Mouse (Mus musculus) left cerebral cortex, postnatal 4 days (tissue): Measurements from ENCODE around the gene Dlgap5. TPM values are rescaled to one million over a fixed set of nuclear protein-coding genes. Genes with fewer than 3 reads are reported as not detected.
A peak's percentile ranks its signal among the peaks of the same experiment; 100 is the strongest.

Experiments
- DNase-seq: peaks from one replicate; pipeline ENCODE4 v3.0.0-alpha.2; 2022
- intact Hi-C: fragments of 180-260 bp; cut with DNase I; formaldehyde crosslinking; loops from one replicate; pipeline ENCODE4 v1.15.1; 2025
- total RNA-seq, 2 experiments: library from RNA; stranded (reverse); gene quantifications; 2 replicates each; pipeline ENCODE4 v1.2.3; 2021

The Dlgap5 gene
- total RNA-seq, 2 experiments from 2014 or later = 4.0 to 4.2 TPM

- DNase-seq = peak; percentile 28
- intact Hi-C loops = loop anchor here (2.0 to 10.0 kb wide), 2 partner anchors 61 to 121 kb away; partner anchors contain the start of genes Socs4 and Wdhd1
These were observed 22.0 kb downstream of the Dlgap5 start for GRCm38 (mm10) chr14:47396165-47396652.

DNA sequence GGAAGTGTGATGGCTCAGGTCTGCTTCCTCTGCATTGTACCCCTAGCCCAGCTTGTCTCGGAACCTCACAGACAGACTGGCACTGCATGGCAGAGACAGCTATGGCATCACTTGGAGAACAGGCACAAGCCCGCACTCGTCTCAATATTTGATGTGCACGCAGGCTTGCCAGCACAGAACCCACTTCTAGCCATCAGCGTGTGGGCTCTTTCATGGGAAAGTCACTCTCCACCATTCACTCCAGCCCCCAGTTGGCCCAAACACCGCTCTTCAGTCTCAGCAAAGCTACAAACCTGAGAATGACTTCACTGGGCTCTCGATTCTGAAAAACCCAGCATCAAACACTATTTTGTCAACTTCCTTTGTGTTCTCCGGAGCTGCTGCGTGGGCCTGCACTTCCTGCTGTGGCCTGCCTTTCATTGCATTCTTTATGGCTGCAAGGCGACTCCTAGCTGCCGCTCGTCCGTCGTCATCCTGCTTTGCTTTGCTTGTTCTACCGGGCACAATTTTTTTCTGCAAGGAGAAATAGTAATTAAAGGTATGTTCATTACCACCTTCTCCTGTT is 22.7 kb downstream of the Dlgap5 start:
- intact Hi-C loops = loop anchor here (2.0 to 10.0 kb wide), 2 partner anchors 61 to 121 kb away; partner anchors contain the start of genes Socs4 and Wdhd1
- DNase-seq = peak; percentile 28

- intact Hi-C loops = loop anchor here (10.0 kb wide), 1 partner anchor 120 kb away; the partner anchor contains the start of genes Socs4 and Wdhd1
- DNase-seq = no peak
These were observed 23.2 kb downstream of the Dlgap5 start for GRCm38 (mm10) chr14:47395007-47395406.

DNA sequence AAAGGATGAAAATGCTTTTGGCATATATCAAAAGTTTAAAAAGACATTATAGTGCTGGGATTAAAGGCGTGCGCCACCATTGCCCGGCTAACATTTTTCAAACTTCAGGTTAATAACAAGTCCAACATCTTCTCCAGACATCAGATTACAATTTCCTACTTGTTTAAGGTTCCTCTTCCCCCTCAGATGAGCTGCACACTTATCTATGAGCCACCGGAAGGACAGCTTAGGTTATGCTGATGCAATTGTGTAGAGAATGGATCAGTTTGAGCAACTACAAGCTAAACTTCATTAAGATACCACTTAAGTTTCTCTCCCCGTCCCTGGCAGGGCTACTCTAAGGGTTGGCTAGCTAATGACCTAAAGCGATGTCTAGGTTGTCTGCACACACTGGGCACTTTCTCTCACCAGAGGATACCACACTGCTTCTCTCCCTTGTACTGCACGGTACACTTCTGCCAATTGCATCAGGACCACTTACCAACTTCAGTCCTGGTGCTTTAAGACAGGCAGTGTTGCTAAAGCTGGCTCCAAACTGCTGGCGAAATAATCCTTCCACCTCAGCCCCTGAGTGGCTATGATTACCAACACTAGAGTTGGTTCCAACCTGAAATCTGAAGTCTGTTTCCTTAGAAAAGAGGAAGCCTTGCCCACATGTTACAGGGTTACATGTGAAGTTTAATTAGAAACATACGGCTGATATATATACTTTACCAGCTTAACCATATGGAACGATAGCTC is 24.7 kb downstream of the Dlgap5 start:
- no peak for DNase-seq
- intact Hi-C loops = loop anchor here (10.0 kb wide), 1 partner anchor 119 kb away; the partner anchor contains the start of genes Socs4 and Wdhd1

DNA sequence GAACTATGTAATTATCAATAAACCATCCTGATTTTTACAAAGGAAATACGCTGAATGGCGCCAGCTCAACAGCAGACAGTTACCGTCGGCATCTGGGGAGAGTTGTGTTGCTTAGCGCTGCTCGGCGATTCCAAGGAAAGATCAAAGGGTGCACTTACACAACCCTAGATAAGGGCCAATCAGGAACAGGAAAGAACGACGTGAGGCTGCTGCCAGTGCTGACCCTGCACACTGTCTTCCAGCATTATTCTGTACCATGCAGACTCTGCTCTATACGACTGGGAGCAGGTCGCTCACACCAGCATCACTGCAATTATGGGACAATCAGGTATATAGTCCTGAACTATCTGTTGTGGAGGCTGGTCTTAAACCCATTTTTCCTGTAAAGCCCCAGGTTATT is 32.1 kb downstream of the Dlgap5 start:
- intact Hi-C loops = no loop called here
- DNase-seq = no peak

GRCm38 (mm10) chr14:47384653-47385052 is 33.6 kb downstream of the Dlgap5 start:
- no peak for DNase-seq
- intact Hi-C loops = no loop called here

DNA sequence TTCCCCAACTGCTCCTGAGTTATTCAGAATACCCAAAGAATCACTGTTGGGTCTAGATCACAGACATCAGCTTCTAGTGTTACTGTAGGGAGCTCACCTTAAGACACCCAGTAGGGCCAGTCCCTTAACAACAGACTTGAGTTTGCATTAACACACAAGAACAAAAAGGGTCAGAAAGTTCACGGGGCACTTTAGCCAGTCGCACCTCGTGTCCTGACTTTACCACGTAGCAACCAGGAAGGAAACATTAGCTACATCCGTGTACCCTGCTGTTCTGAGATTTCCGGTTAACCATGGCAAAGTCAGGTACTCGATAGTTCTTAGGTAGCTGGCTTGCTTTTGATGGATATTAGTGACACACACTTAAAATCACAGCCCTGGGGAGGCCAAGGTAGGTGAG is 34.3 kb downstream of the Dlgap5 start:
- intact Hi-C loops = no loop called here
- no peak for DNase-seq

GRCm38 (mm10) chr14:47378336-47378735 is 39.9 kb downstream of the Dlgap5 start:
- DNase-seq = no peak
- intact Hi-C loops = no loop called here

GRCm38 (mm10) chr14:47376526-47376925 is 41.7 kb downstream of the Dlgap5 start:
- intact Hi-C loops = no loop called here
- DNase-seq = no peak

GRCm38 (mm10) chr14:47373728-47374678 is 44.2 kb downstream of the Dlgap5 start:
- intact Hi-C loops = no loop called here
- peak; percentile 25 for DNase-seq

- intact Hi-C loops = no loop called here
- no peak for DNase-seq
These were observed 46.5 kb downstream of the Dlgap5 start for GRCm38 (mm10) chr14:47371689-47372088.

GRCm38 (mm10) chr14:47370790-47371189 is 47.4 kb downstream of the Dlgap5 start:
- peak; percentile 38 for DNase-seq
- intact Hi-C loops = no loop called here

GRCm38 (mm10) chr14:47369741-47370140 is 48.5 kb downstream of the Dlgap5 start:
- no peak for DNase-seq
- intact Hi-C loops = no loop called here

GRCm38 (mm10) chr14:47367461-47367860 is 50.7 kb downstream of the Dlgap5 start, which contains the start of gene Lgals3:
Gene Lgals3 (plus strand): TSS chr14:47367751.
- peak; percentile 54 for DNase-seq
- intact Hi-C loops = no loop called here

GRCm38 (mm10) chr14:47366881-47367321 is 51.3 kb downstream of the Dlgap5 start:
- DNase-seq = peak; percentile 87
- intact Hi-C loops = no loop called here

DNA sequence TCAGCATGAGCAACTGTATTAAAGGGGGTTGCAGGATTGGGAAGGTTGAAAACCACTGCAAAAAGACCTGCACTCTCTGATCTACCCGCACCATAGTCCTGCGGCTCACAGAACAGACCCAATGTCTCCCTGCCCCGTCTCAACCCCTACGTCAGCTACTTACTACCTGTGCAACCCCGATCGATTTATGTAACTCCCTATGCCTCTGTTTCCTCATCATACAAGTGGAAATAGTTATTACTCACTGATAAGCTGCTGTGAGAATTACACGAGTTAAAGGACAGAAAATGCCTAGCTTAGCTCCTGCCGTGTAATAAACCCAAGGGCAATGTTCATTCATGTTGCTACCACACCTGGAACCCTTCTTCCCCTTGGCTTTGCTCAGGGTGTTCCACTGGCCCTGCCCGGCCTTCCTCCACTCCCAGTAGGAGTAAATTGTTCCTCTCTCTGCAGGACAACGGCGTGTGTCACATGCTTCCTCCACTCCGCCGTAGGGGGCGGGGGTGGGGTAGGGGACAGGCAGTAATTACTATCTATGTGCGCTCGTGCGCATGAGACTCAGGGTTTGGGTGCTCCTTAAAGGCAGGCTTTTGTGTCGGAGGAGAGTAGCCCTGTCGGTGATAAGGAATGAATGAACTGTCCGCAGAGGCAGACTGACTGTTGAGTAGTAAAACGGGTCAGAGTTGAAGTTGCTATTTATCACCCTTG is 53.3 kb downstream of the Dlgap5 start:
- DNase-seq = peak; percentile 21
- intact Hi-C loops = no loop called here

DNA sequence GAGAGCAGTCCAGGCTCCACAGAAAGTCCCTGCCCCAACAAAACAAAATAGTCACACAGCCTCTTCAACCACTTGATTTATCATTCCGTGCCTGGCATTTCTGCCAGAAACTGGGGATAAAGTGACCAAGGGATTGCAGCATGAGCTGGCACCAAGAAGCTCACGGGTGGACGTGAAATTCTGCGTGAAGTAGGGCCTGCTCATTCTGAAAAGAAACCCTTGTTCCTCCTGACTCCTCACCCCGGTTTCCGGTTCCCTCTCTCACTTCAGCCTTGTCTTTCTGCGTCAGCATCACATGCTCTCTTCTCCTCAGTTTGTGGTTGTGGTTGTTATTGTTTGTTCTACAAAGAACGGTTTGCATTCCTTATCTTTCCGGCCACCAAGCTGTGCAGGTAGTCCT is 56.3 kb downstream of the Dlgap5 start:
- intact Hi-C loops = no loop called here
- DNase-seq = no peak

GRCm38 (mm10) chr14:47361418-47361817 is 56.8 kb downstream of the Dlgap5 start:
- DNase-seq = no peak
- intact Hi-C loops = no loop called here

DNA sequence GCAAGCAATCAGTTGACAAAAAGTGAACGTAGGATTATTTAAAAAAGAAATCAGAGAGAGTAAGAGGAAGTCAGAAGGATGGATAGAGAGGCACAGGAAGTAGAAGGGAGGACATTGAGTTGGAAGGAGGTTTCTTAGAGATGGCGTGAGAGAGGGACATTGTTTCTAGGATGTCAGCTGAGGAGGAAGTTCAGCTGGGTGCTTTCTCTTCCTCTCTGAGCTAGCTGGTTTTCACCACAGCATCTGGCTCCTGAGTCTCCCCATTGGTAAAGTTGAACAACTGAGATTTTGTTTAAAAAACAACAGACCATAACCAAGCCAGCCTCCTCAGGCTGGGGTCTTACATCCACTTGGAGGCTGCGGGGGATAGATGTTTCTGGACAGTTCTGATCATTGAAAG is 58.6 kb downstream of the Dlgap5 start:
- intact Hi-C loops = no loop called here
- DNase-seq = no peak

DNA sequence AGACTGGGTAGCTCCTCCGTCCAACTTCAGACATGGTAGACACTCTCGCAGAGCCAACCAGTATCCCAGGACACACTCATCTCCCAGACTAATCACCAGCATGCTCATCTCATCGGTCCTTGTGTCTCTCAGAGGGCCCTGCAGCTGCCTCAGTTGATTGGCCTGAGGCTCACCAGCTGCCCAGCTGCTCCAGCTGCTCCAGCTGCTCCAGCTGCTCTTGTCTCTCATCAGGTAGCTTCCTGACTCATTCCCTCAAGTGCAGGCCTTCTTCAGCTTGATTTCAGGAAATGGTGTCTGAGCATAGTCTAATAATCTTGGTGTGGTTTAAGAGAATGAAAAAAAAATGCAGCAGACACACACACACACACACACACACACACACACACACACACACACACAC is 61.6 kb downstream of the Dlgap5 start:
- intact Hi-C loops = no loop called here
- no peak for DNase-seq
